Mouse (Mus musculus): ENCODE data around the gene Cbln1.

DNA sequence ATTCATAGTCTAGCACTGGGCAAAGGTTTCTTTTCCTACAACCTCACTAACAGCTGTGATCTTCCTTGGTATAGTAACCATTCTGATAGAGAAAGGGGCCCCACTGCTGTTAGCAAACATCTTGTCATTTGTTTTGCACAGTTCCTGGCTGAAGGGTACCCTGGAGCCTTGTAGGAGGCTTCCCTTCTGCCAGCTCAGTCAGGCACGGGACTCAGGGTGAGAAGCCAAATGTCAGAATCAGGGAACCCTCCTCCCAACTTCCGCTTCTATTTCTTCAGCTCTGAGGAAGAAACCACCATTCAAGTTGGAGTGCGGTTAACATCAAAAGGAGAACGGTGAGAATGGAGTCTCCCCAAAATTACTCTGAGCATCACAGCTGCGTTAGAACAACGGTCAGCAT is 30.3 kb upstream of the Cbln1 start:
- no peak for TF ChIP-seq CTCF (IDR thresholded peaks at IDR 0.05; ENCODE audit: borderline replicate concordance, extremely low read depth, insufficient read depth, insufficient read length)
- no peak for TF ChIP-seq POLR2A (IDR thresholded peaks at IDR 0.05; ENCODE audit: borderline replicate concordance, extremely low read depth, insufficient read depth, insufficient read length, poor library complexity, severe bottlenecking)
